Mouse (Mus musculus) testis, adult 2 months (tissue): ENCODE measurements around the gene Grpel1.

Experiments
- CTCF ChIP-seq: fragments of 200-500 bp; IDR thresholded peaks from 2 replicates; pipeline ENCODE4 v1.5.1; 2012; ENCODE audit warnings: low read depth, mild to moderate bottlenecking, inconsistent platforms, low read length, moderate library complexity; ENCODE audit not compliant: control insufficient read depth, insufficient read depth, insufficient replicate concordance
- POLR2A ChIP-seq: fragments of 200-500 bp; IDR thresholded peaks from 2 replicates; pipeline ENCODE4 v1.6.1; 2012; ENCODE audit warnings: low read depth, mild to moderate bottlenecking, inconsistent platforms, low read length, moderate library complexity; ENCODE audit not compliant: control insufficient read depth

DNA sequence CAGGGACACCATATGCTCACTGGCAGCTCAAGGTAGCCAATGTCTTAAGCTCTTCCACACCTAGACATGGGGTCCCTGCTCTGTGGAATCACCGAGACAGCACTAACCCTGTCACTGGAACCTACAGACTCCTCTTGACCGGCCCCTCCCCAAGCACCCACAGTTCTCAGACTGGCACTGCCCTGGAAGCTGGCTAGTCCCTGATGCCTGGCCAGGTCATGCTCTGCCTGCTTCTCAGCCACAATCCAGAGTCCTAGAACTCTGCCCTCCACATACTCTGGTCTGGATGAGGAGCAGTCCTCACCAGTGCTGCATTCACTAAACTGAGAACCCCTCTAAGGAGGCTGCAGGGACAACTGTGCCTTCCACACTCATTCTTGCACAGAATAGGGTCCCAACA, 46.2 kb downstream of the Grpel1 start:
- TF ChIP-seq POLR2A (no peak), CTCF (no peak)
